Mouse (Mus musculus) ES-Bruce4 (cell line): ENCODE measurements at regions not wholly inside any gene's neighbourhood (a gene's known extent, or its start where the extent isn't known, plus 50 kb on each side); places are given as distances from the start of the nearest gene placed in this dataset.

Source experiments
- H3K27ac ChIP-seq: 2 replicates; pipeline ENCODE4 v1.5.1; 2012; ENCODE audit warnings: low read length, inconsistent platforms; ENCODE audit not compliant: insufficient read depth
- H3K27me3 ChIP-seq: 2 replicates; pipeline ENCODE4 v1.6.1; 2012; ENCODE audit warnings: mild to moderate bottlenecking, low read length, inconsistent platforms; ENCODE audit not compliant: control insufficient read depth, poor library complexity, insufficient read depth, severe bottlenecking
- H3K36me3 ChIP-seq: 2 replicates; pipeline ENCODE4 v1.6.1; 2012; ENCODE audit warnings: inconsistent platforms, mild to moderate bottlenecking, low read length, moderate library complexity; ENCODE audit not compliant: control insufficient read depth, poor library complexity, insufficient read depth, severe bottlenecking
- H3K4me1 ChIP-seq: one replicate; pipeline ENCODE4 v1.8.1; 2011; ENCODE audit warnings: low read length; ENCODE audit not compliant: control insufficient read depth, insufficient read depth
- H3K4me3 ChIP-seq: 2 replicates; pipeline ENCODE4 v1.5.1; 2011; ENCODE audit warnings: low read depth, mild to moderate bottlenecking, low read length
- H3K9ac ChIP-seq: 2 replicates; pipeline ENCODE4 v1.6.1; 2012; ENCODE audit warnings: low read depth, mild to moderate bottlenecking, inconsistent platforms; ENCODE audit not compliant: poor library complexity, severe bottlenecking
- H3K9me3 ChIP-seq: replicated peaks from 2 replicates; pipeline ENCODE4 v1.6.1; 2012; ENCODE audit warnings: mild to moderate bottlenecking, low read length, inconsistent platforms; ENCODE audit not compliant: control insufficient read depth, poor library complexity, insufficient read depth, severe bottlenecking
- CTCF ChIP-seq: IDR thresholded peaks from one replicate; pipeline ENCODE4 v1.8.1; 2011; ENCODE audit warnings: low read depth, low read length
- EP300 ChIP-seq: IDR thresholded peaks from 2 replicates; pipeline ENCODE4 v1.6.1; 2011; ENCODE audit warnings: low read depth, low read length; ENCODE audit not compliant: insufficient read depth
- POLR2A ChIP-seq: IDR thresholded peaks from one replicate; pipeline ENCODE4 v1.8.1; 2011; ENCODE audit warnings: low read length; ENCODE audit not compliant: insufficient read depth

- Histone ChIP-seq H3K9me3 (no peaks in the 10 kb centered on the region), H3K27ac (no peak overlapping the region), H3K9ac (no peak overlapping the region), H3K4me1 (no peaks in the 10 kb centered on the region), H3K4me3 (no peak overlapping the region), H3K27me3 (peaks cover 2% of the 10 kb centered on the region; the same call in 1 of the 2 replicates), H3K36me3 (no peaks in the 10 kb centered on the region)
- TF ChIP-seq EP300 (no peak), CTCF (no peak), POLR2A (no peak)
Measured at GRCm38 (mm10) chr8:115441323-115441722, 266.3 kb downstream of the Maf start.

- TF ChIP-seq CTCF (no peak), POLR2A (no peak), EP300 (no peak)
- H3K4me1 ChIP-seq, result no peaks in the 10 kb centered on the region
- H3K27me3 ChIP-seq, result peaks cover 2% of the 10 kb centered on the region; the same call in 1 of the 2 replicates
- H3K36me3 ChIP-seq, result no peaks in the 10 kb centered on the region
- H3K4me3 ChIP-seq, result no peak overlapping the region
- H3K9ac ChIP-seq, result no peak overlapping the region
- no peaks in the 10 kb centered on the region for H3K9me3 ChIP-seq
- H3K27ac ChIP-seq, result no peak overlapping the region
Measured at GRCm38 (mm10) chr8:115440151-115440550, 267.4 kb downstream of the Maf start.

- Histone ChIP-seq H3K36me3 (no peaks in the 10 kb centered on the region), H3K27ac (no peak overlapping the region), H3K4me3 (no peak overlapping the region), H3K9me3 (no peaks in the 10 kb centered on the region), H3K9ac (no peak overlapping the region), H3K27me3 (peaks cover 2% of the 10 kb centered on the region; the same call in 1 of the 2 replicates), H3K4me1 (no peaks in the 10 kb centered on the region)
- no peak for TF ChIP-seq CTCF
- no peak for TF ChIP-seq EP300
- TF ChIP-seq POLR2A, result no peak
Measured at GRCm38 (mm10) chr8:115439512-115439911, 268.1 kb downstream of the Maf start.

GRCm38 (mm10) chr8:115437956-115438355 lies 269.6 kb downstream of the Maf start:
- no peak for TF ChIP-seq CTCF
- no peak for TF ChIP-seq POLR2A
- no peak for TF ChIP-seq EP300
- H3K36me3 ChIP-seq, result no peaks in the 10 kb centered on the region
- no peak overlapping the region for H3K4me3 ChIP-seq

DNA sequence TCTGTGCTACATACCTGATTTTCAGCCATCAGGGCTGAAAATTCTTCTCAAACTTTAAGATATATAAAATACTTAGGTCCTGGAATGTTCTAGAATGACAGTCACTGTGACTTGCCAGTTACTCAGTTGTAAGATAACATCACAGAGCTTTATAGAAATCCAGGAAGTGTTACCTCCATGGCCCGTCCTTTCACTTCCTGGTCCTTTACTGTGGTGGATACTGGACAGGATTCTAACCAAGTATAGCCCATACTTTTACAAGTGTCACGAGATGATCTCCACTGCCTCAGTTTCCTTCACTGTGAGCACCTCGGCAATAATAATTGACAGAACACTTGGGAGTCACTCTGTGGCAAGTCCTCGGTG lies 271.3 kb downstream of the Maf start:
- H3K27ac ChIP-seq, result no peak overlapping the region
- no peak overlapping the region for H3K9ac ChIP-seq
- TF ChIP-seq EP300 (no peak), POLR2A (no peak), CTCF (no peak)
- H3K4me1 ChIP-seq, result no peaks in the 10 kb centered on the region
- H3K4me3 ChIP-seq, result no peak overlapping the region
- peaks cover 2% of the 10 kb centered on the region; the same call in 1 of the 2 replicates for H3K27me3 ChIP-seq
- no peaks in the 10 kb centered on the region for H3K36me3 ChIP-seq
- no peaks in the 10 kb centered on the region; the same call in 1 of the 2 replicates for H3K9me3 ChIP-seq

More at GRCm38 (mm10) chr8:115437956-115438355, 269.6 kb downstream of the Maf start:
- Histone ChIP-seq H3K9ac (no peak overlapping the region), H3K4me1 (no peaks in the 10 kb centered on the region), H3K27me3 (peaks cover 2% of the 10 kb centered on the region; the same call in 1 of the 2 replicates), H3K27ac (no peak overlapping the region), H3K9me3 (no peaks in the 10 kb centered on the region; the same call in 1 of the 2 replicates)

DNA sequence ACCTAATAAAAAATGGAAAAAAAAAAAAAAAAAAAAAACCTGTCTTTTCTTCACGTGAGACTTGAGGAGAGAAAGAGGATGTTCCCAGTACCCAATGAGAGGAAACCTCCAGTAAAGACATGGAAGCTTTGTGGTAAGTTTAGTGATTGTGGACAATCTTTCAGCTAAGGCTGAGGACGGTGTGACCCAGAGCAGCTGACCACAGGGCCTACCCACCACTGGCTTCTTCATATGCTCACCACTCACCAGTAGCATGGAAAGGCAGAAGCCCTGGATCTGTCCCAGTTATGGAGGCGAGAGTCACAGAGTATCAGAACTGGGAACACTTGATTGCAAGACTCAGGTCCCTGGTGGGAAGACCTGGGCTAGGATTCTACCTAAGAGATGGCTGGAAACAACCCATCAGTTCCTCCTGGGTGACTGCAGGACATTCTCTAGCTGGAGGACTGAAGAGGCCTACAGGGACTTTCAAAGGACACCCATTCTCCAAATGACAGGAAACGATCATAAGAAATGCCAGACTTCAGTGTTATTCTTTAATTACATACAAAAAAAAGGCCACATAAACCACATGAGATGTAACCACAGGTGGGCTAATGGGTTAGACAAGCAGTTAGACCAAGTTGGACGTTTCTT lies 271.8 kb downstream of the Maf start:
- no peak overlapping the region for H3K9ac ChIP-seq
- no peak overlapping the region for H3K4me3 ChIP-seq
- no peaks in the 10 kb centered on the region; the same call in 1 of the 2 replicates for H3K9me3 ChIP-seq
- TF ChIP-seq CTCF, result no peak
- no peak for TF ChIP-seq POLR2A
- TF ChIP-seq EP300, result no peak
- H3K27ac ChIP-seq, result no peak overlapping the region
- H3K4me1 ChIP-seq, result no peaks in the 10 kb centered on the region
- H3K36me3 ChIP-seq, result no peaks in the 10 kb centered on the region
- H3K27me3 ChIP-seq, result peaks cover 2% of the 10 kb centered on the region; the same call in 1 of the 2 replicates
